Mouse (Mus musculus) G1E (cell line): ENCODE measurements around the gene Aprt.

Experiments used
- CTCF ChIP-seq: IDR thresholded peaks from 2 replicates; pipeline ENCODE4 v1.5.1; 2012; ENCODE audit warnings: low read depth, low read length, inconsistent platforms, mixed read lengths
- GATA1 ChIP-seq: IDR thresholded peaks from 2 replicates; pipeline ENCODE4 v1.6.1; 2012; ENCODE audit warnings: borderline replicate concordance, low read length, inconsistent platforms, mixed read lengths

DNA sequence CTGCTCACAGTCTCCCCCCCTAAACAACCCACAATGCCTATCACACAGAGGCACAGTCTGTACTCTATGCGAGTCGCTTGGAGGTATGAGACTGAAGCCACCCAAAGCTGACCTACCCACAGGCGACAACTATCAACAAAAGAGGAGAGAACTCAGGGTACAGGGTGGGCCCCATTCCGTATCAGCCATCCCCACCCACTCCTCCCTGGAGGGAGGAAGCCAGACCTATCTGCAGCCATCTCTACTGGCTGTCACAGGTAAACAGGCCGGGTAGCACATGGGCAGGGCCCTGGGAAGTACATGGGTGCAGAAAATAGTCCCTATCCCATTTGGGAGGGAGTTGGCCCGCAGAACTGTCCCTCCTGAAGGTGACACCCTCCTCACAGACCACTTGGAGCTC lies 51.7 kb downstream of the Aprt start:
- TF ChIP-seq GATA1 (no peak), CTCF (no peak)
